Mouse (Mus musculus): ENCODE results near the gene Bicd1. TPM values are rescaled to one million over a fixed set of nuclear protein-coding genes. Genes with fewer than 3 reads are reported as not detected.
"Not testable (repeated sequence)": the region's sequence is repeated elsewhere in the genome, so short reads cannot be mapped to it uniquely, and the experiment has no call there.

Bicd1 gene
- polyA plus RNA-seq, 1 experiment from 2014 or later: 29.6 TPM

DNA sequence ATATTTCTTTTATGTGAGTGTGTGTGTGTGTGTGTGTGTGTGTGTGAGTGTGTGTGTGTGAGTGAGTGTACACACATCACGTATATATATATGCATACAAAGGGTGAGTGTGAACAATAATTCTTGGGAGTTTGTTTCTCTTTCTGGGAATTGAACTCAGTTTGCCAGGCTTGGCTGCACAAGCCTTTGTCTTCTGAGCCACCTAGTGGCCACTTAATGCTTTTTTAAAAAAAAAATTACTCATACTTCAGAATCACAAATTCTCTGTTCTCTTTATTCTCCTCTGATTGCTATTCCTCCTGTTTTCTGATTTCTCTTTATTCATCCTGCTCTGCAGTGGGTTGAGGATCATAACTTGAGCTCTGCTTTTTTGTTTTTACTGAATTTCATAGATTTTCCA is 30.5 kb downstream of the Bicd1 start:
- no peak for ATAC-seq
- WGBS: 94% methylated on average over 1 of the region's 1 CpGs

DNA sequence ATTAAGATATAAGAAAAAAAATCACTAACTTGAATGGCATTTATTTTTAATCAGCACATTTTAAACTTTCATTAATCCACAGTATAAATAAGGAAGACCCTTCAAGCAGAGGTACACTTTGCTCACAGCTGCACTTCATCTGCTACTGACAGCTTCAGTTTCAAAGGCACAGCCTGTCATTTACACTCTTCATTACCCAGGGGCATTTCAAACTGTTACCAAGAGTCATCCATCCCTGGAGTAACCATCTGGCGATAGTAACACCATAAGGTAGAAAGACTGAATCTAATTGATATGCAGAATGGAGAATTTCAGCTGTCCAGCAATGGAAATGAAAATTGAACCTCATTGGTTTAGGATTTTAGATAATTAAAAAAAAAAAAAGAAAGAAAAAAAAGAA is 34.2 kb downstream of the Bicd1 start:
- no peaks in the 10 kb centered on the region for H3K9me3 ChIP-seq (replicated peaks)
- WGBS: 49% methylated on average over 1 of the region's 1 CpGs
- no peaks in the 10 kb centered on the region for H3K27me3 ChIP-seq
- no peak overlapping the region for H3K9ac ChIP-seq
- no peaks in the 10 kb centered on the region for H3K36me3 ChIP-seq (ENCODE audit: poor library complexity, severe bottlenecking)
- H3K27ac ChIP-seq: no peak overlapping the region
- H3K4me3 ChIP-seq: no peak overlapping the region
- H3K4me1 ChIP-seq: no peaks in the 10 kb centered on the region
- H3K4me2 ChIP-seq: no peak overlapping the region
- peak; percentile 91 for ATAC-seq

More for the DNA sequence above, 30.5 kb downstream of the Bicd1 start:
- no peak overlapping the region for H3K4me2 ChIP-seq
- H3K4me3 ChIP-seq: no peak overlapping the region
- no peak overlapping the region for H3K9ac ChIP-seq
- no peaks in the 10 kb centered on the region for H3K4me1 ChIP-seq
- peaks cover 16% of the 10 kb centered on the region for H3K36me3 ChIP-seq (ENCODE audit: poor library complexity, severe bottlenecking)
- H3K27ac ChIP-seq: no peak overlapping the region
- H3K9me3 ChIP-seq (replicated peaks): peaks cover 11% of the 10 kb centered on the region
- H3K27me3 ChIP-seq: no peaks in the 10 kb centered on the region

DNA sequence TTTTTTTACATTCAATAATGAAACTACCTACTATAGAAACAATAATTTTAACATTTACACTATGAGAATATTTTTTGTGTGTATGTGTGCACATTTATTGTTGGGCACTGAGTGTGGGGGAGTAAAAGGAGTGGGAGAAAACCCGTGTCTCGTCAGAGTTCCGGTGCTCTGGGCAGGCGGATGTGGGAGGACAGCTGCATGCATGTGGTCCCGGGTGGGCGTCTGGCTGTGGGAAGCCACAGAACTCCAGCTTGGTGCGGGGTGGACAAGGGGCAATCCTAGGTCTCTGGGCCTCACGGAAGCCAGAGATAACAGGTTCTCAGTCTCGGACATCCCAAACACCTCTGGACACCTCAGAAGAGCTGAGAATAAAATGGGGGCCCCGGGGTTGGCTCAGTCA is 37.2 kb downstream of the Bicd1 start:
- H3K4me1 ChIP-seq: no peaks in the 10 kb centered on the region
- no peak for ATAC-seq
- H3K9me3 ChIP-seq (replicated peaks): no peaks in the 10 kb centered on the region
- no peaks in the 10 kb centered on the region for H3K27me3 ChIP-seq
- no peak overlapping the region for H3K9ac ChIP-seq
- no peak overlapping the region for H3K4me2 ChIP-seq
- no peak overlapping the region for H3K27ac ChIP-seq
- no peak overlapping the region for H3K4me3 ChIP-seq
- 91% methylated on average over 10 of the region's 10 CpGs for WGBS
- no peaks in the 10 kb centered on the region for H3K36me3 ChIP-seq (ENCODE audit: poor library complexity, severe bottlenecking)

GRCm38 (mm10) chr6:149457324-149457723 is 48.6 kb downstream of the Bicd1 start:
- Histone ChIP-seq H3K4me1 (no peaks in the 10 kb centered on the region), H3K9me3 (replicated peaks) (no peaks in the 10 kb centered on the region), H3K4me2 (no peak overlapping the region), H3K9ac (no peak overlapping the region), H3K27ac (no peak overlapping the region), H3K4me3 (no peak overlapping the region), H3K27me3 (no peaks in the 10 kb centered on the region), H3K36me3 (ENCODE audit: poor library complexity, severe bottlenecking) (no peaks in the 10 kb centered on the region)
- no peak for ATAC-seq

GRCm38 (mm10) chr6:149460971-149461370 is 52.3 kb downstream of the Bicd1 start:
- no peaks in the 10 kb centered on the region for H3K4me1 ChIP-seq
- no peaks in the 10 kb centered on the region for H3K9me3 ChIP-seq (replicated peaks)
- H3K4me2 ChIP-seq: no peak overlapping the region
- no peak overlapping the region for H3K9ac ChIP-seq
- no peak overlapping the region for H3K27ac ChIP-seq
- 7% methylated on average over 1 of the region's 1 CpGs for WGBS
- H3K27me3 ChIP-seq: no peaks in the 10 kb centered on the region
- ATAC-seq: no peak
- no peak overlapping the region for H3K4me3 ChIP-seq
- no peaks in the 10 kb centered on the region for H3K36me3 ChIP-seq (ENCODE audit: poor library complexity, severe bottlenecking)

DNA sequence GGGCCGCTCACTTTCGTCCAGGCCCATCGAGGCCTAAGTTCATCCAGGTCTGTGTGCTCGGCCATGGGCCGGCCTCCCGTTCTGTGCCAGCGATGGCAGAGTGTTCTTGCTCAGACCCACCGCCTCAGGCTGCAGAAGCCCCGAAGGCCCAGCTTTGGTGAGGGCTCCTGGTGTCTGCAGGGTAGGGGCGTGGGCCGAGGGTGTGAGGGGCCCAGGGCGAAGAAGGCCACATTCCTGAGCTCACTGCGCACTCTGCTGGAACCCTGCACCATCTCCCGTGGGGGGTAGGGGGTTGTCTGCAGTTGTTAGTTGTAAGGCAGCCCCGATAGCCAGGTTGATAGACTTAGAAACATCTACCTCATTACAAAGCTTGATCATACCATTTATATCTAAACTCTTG is 62.8 kb downstream of the Bicd1 start:
- Histone ChIP-seq H3K9ac (no peak overlapping the region), H3K4me1 (no peaks in the 10 kb centered on the region), H3K27me3 (no peaks in the 10 kb centered on the region), H3K4me3 (no peak overlapping the region), H3K4me2 (no peak overlapping the region), H3K36me3 (ENCODE audit: poor library complexity, severe bottlenecking) (0 out of 2 replicates have a peak, but pooled peaks cover 3% of the 10 kb centered on the region), H3K27ac (no peak overlapping the region), H3K9me3 (replicated peaks) (no peaks in the 10 kb centered on the region)
- ATAC-seq: no peak
- 79% methylated on average over 15 of the region's 15 CpGs for WGBS

- H3K4me3 ChIP-seq; H3K36me3 ChIP-seq (ENCODE audit: poor library complexity, severe bottlenecking); H3K4me1 ChIP-seq; H3K27ac ChIP-seq; H3K9me3 ChIP-seq (replicated peaks); H3K27me3 ChIP-seq; H3K9ac ChIP-seq; ATAC-seq; H3K4me2 ChIP-seq: not testable (repeated sequence)
- WGBS: 94% methylated on average over 6 of the region's 6 CpGs
Observed at GRCm38 (mm10) chr6:149472441-149472840, 63.8 kb downstream of the Bicd1 start.

- H3K4me3 ChIP-seq; H3K9ac ChIP-seq; H3K27ac ChIP-seq; ATAC-seq; H3K4me2 ChIP-seq; H3K4me1 ChIP-seq; H3K27me3 ChIP-seq; H3K36me3 ChIP-seq (ENCODE audit: poor library complexity, severe bottlenecking); H3K9me3 ChIP-seq (replicated peaks): not testable (repeated sequence)
- 90% methylated on average over 5 of the region's 5 CpGs for WGBS
Observed at GRCm38 (mm10) chr6:149481868-149482267, 73.2 kb downstream of the Bicd1 start.

DNA sequence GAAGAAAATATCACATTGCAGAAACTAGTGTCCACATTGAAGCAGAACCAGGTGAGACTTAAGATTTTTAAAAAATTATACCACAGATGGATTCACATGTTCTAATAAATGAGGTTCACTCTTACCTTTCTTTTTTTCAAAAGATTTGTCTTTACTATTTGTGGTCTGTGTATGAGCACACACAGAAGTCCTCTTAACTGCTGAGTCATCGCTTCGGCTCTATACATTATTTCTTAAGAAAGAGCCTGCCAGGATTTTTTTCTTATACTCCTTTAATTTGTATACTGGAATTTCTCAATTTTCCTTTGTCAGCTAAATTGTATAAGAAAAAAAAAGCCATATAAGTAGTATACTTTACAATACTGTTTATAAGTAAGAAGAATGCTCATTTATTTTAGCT is 86.0 kb downstream of the Bicd1 start:
- no peak overlapping the region for H3K4me3 ChIP-seq
- ATAC-seq: no peak
- WGBS: 98% methylated on average over 2 of the region's 2 CpGs

GRCm38 (mm10) chr6:149495925-149496324 is 87.2 kb downstream of the Bicd1 start:
- H3K27ac ChIP-seq: no peak overlapping the region
- no peaks in the 10 kb centered on the region for H3K4me1 ChIP-seq
- peaks cover 16% of the 10 kb centered on the region; the same call in 1 of the 2 replicates for H3K36me3 ChIP-seq (ENCODE audit: poor library complexity, severe bottlenecking)
- no peak overlapping the region for H3K4me3 ChIP-seq
- no peak overlapping the region for H3K9ac ChIP-seq
- H3K9me3 ChIP-seq (replicated peaks): no peaks in the 10 kb centered on the region
- no peaks in the 10 kb centered on the region for H3K27me3 ChIP-seq
- no peak for ATAC-seq
- H3K4me2 ChIP-seq: no peak overlapping the region

More for the DNA sequence above, 86.0 kb downstream of the Bicd1 start:
- H3K36me3 ChIP-seq (ENCODE audit: poor library complexity, severe bottlenecking): peaks cover 16% of the 10 kb centered on the region; the same call in 1 of the 2 replicates
- no peak overlapping the region for H3K9ac ChIP-seq
- no peaks in the 10 kb centered on the region for H3K27me3 ChIP-seq
- H3K9me3 ChIP-seq (replicated peaks): no peaks in the 10 kb centered on the region
- H3K27ac ChIP-seq: no peak overlapping the region
- no peaks in the 10 kb centered on the region for H3K4me1 ChIP-seq
- H3K4me2 ChIP-seq: no peak overlapping the region

DNA sequence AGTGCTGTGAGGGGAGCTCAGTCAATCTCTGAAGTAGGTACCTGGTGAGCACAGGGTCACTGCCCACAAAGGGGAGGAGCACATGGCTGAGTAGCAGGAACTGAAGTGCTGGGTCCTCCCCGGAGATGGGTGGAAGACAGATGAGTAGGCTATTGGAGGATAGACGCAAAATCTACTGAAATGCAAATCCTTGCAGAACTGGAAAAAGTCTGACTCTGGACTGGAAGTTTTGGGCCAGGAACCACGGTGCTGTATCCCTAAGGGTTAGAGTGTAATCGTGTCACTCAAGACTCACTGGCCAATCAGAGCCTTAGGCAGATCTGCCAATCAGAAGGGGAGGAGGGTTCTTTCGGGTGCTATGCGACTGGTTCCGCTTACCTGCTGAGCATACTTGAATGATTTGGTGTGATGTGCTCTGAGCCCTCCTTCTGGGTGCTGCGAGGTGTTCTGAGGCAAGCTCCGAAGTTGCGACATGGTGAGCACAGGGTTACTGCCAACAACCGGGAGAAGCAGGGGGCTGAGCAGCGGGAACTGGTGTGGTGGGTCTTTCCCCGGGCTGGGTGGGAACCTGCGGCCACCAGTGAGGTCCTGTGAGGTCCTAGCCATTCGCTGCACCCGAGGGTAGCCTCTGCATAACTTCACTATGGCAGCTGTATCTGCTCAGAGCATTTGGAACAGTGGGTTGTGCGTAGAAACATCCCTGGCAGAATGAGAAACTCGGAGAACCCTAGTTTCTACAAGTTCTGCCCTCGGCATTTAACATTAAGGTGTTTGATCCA is 157.2 kb downstream of the Bicd1 start:
- ATAC-seq: peak; percentile 99
- Histone ChIP-seq H3K4me2 (peak overlapping the region; percentile 78), H3K36me3 (ENCODE audit: poor library complexity, severe bottlenecking) (no peaks in the 10 kb centered on the region), H3K27me3 (no peaks in the 10 kb centered on the region), H3K9me3 (replicated peaks) (no peaks in the 10 kb centered on the region), H3K4me1 (peaks cover 11% of the 10 kb centered on the region), H3K4me3 (peak overlapping the region; percentile 54), H3K9ac (peak overlapping the region; percentile 58), H3K27ac (no peak overlapping the region)
- WGBS: 2% methylated on average over 19 of the region's 19 CpGs

GRCm38 (mm10) chr6:149567219-149567618 is 158.5 kb downstream of the Bicd1 start:
- WGBS: 95% methylated on average over 1 of the region's 1 CpGs
- no peak for ATAC-seq

GRCm38 (mm10) chr6:149574288-149574687 is 165.6 kb downstream of the Bicd1 start:
- Histone ChIP-seq H3K27me3 (no peaks in the 10 kb centered on the region), H3K27ac (no peak overlapping the region), H3K9ac (no peak overlapping the region), H3K9me3 (replicated peaks) (no peaks in the 10 kb centered on the region), H3K36me3 (ENCODE audit: poor library complexity, severe bottlenecking) (no peaks in the 10 kb centered on the region), H3K4me1 (no peaks in the 10 kb centered on the region), H3K4me3 (no peak overlapping the region), H3K4me2 (no peak overlapping the region)
- WGBS: 88% methylated on average over 1 of the region's 1 CpGs
- ATAC-seq: no peak

More at GRCm38 (mm10) chr6:149567219-149567618, 158.5 kb downstream of the Bicd1 start:
- Histone ChIP-seq H3K27ac (no peak overlapping the region), H3K36me3 (ENCODE audit: poor library complexity, severe bottlenecking) (no peaks in the 10 kb centered on the region), H3K27me3 (no peaks in the 10 kb centered on the region), H3K4me2 (no peak overlapping the region), H3K4me3 (no peak overlapping the region), H3K9me3 (replicated peaks) (no peaks in the 10 kb centered on the region), H3K4me1 (peaks cover 11% of the 10 kb centered on the region), H3K9ac (no peak overlapping the region)

Measured in forebrain, embryonic 13.5 days (tissue).